Mouse (Mus musculus) MEL (cell line): Measurements from ENCODE around the gene Sec23a. TPM values are rescaled to one million over a fixed set of nuclear protein-coding genes. Genes with fewer than 3 reads are reported as not detected.
"Not testable (repeated sequence)": the region's sequence is repeated elsewhere in the genome, so short reads cannot be mapped to it uniquely, and the experiment has no call there.

Source experiments
- DNase-seq: peaks from one replicate; pipeline ENCODE4 v3.0.0; 2011; ENCODE audit warnings: low read depth, low spot score
- H3K27ac ChIP-seq: 2 replicates; pipeline ENCODE4 v1.5.1; 2012; ENCODE audit warnings: low read depth, mild to moderate bottlenecking, control low read depth, low read length, moderate library complexity; ENCODE audit not compliant: control insufficient read depth
- H3K27me3 ChIP-seq, 2 experiments: fragments of 150-350 bp in 1 of 2; sonication (generic) in 1 of 2; 2 replicates each; pipeline ENCODE4 v1.6.1; 2012; ENCODE audit warnings: low read length in 2 of 2, mild to moderate bottlenecking in 2 of 2, improper control_type of control experiment in 1 of 2, moderate library complexity in 1 of 2; ENCODE audit not compliant: insufficient read depth in 2 of 2, control insufficient read depth in 1 of 2
- H3K36me3 ChIP-seq, 2 experiments: 2 replicates each; pipeline ENCODE4 v1.6.1; 2012 to 2014; ENCODE audit warnings: low read length in 2 of 2, improper control_type of control experiment in 1 of 2, inconsistent platforms in 1 of 2, mild to moderate bottlenecking in 1 of 2; ENCODE audit not compliant: insufficient read depth in 2 of 2, control insufficient read depth in 1 of 2
- H3K4me1 ChIP-seq, 2 experiments: fragments of 150-350 bp in 1 of 2; sonication (generic) in 1 of 2; 2 replicates each; pipeline ENCODE4 v1.6.1; 2012; ENCODE audit warnings: low read length in 2 of 2, improper control_type of control experiment in 1 of 2, mild to moderate bottlenecking in 1 of 2; ENCODE audit not compliant: insufficient read depth in 2 of 2, control insufficient read depth in 1 of 2
- H3K4me3 ChIP-seq, 2 experiments: fragments of 150-350 bp in 1 of 2; sonication (generic) in 1 of 2; 2 replicates each; pipeline ENCODE4 v1.5.1; 2012; ENCODE audit warnings: low read depth in 2 of 2, low read length in 2 of 2, mild to moderate bottlenecking in 2 of 2, moderate library complexity in 2 of 2, control low read depth in 1 of 2, improper control_type of control experiment in 1 of 2; ENCODE audit not compliant: control insufficient read depth in 1 of 2, insufficient read depth in 1 of 2
- H3K79me2 ChIP-seq: 2 replicates; pipeline ENCODE4 v1.6.1; 2012; ENCODE audit warnings: mild to moderate bottlenecking, low read length, moderate library complexity; ENCODE audit not compliant: control insufficient read depth, poor library complexity, insufficient read depth
- H3K9ac ChIP-seq: 2 replicates; pipeline ENCODE4 v1.6.1; 2012; ENCODE audit warnings: low read depth, mild to moderate bottlenecking, control low read depth, low read length, moderate library complexity; ENCODE audit not compliant: control insufficient read depth, poor library complexity, severe bottlenecking
- H3K9me3 ChIP-seq: fragments of 150-350 bp; sonication (generic); replicated peaks from 2 replicates; pipeline ENCODE4 v1.6.1; 2012; ENCODE audit warnings: mild to moderate bottlenecking, low read length, improper control_type of control experiment, moderate library complexity; ENCODE audit not compliant: insufficient read depth
- CHD1 ChIP-seq: IDR thresholded peaks from 2 replicates; pipeline ENCODE4 v1.6.1; 2012; ENCODE audit warnings: low read depth, mild to moderate bottlenecking, inconsistent platforms, low read length, improper control_type of control experiment
- CTCF ChIP-seq, 3 experiments: IDR thresholded peaks in 2 of 3; conservative IDR thresholded peaks in 1 of 3; 2 replicates each; pipeline ENCODE4 v1.5.1; 2011 to 2012; ENCODE audit warnings: low read length in 3 of 3, low read depth in 2 of 3, mild to moderate bottlenecking in 2 of 3, improper control_type of control experiment in 1 of 3, inconsistent platforms in 1 of 3, mixed read lengths in 1 of 3, moderate library complexity in 1 of 3; ENCODE audit not compliant: control insufficient read depth in 1 of 3, insufficient read depth in 1 of 3, poor library complexity in 1 of 3, severe bottlenecking in 1 of 3
- E2F4 ChIP-seq: IDR thresholded peaks from 2 replicates; pipeline ENCODE4 v1.6.1; 2011; ENCODE audit warnings: low read depth, low read length, improper control_type of control experiment, borderline replicate concordance
- ELF1 ChIP-seq: IDR thresholded peaks from 2 replicates; pipeline ENCODE4 v1.6.1; 2014; ENCODE audit warnings: low read depth, mild to moderate bottlenecking, inconsistent platforms, low read length, improper control_type of control experiment, moderate library complexity
- ETS1 ChIP-seq: IDR thresholded peaks from 2 replicates; pipeline ENCODE4 v1.6.1; 2012; ENCODE audit warnings: low read depth, mild to moderate bottlenecking, inconsistent platforms, low read length, improper control_type of control experiment, moderate library complexity
- GABPA ChIP-seq: IDR thresholded peaks from 2 replicates; pipeline ENCODE4 v1.6.1; 2012; ENCODE audit warnings: low read depth, mild to moderate bottlenecking, inconsistent platforms, low read length, improper control_type of control experiment, moderate library complexity
- JUND ChIP-seq: IDR thresholded peaks from 2 replicates; pipeline ENCODE4 v1.6.1; 2011; ENCODE audit warnings: low read depth, mild to moderate bottlenecking, improper control_type of control experiment, low read length
- MAX ChIP-seq: IDR thresholded peaks from 2 replicates; pipeline ENCODE4 v1.6.1; 2011; ENCODE audit warnings: low read length, improper control_type of control experiment
- MEF2A ChIP-seq: IDR thresholded peaks from 2 replicates; pipeline ENCODE4 v1.6.1; 2014; ENCODE audit warnings: low read depth, mild to moderate bottlenecking, inconsistent platforms, low read length, improper control_type of control experiment; ENCODE audit not compliant: poor library complexity, insufficient replicate concordance, severe bottlenecking; ENCODE audit errors: extremely low read depth
- MXI1 ChIP-seq: IDR thresholded peaks from 2 replicates; pipeline ENCODE4 v1.6.1; 2011; ENCODE audit warnings: mild to moderate bottlenecking, low read depth, low read length, improper control_type of control experiment
- POLR2AphosphoS2 ChIP-seq: IDR thresholded peaks from 2 replicates; pipeline ENCODE4 v1.6.1; 2011; ENCODE audit warnings: low read length, improper control_type of control experiment
- POLR2AphosphoS5 ChIP-seq: IDR thresholded peaks from 2 replicates; pipeline ENCODE4 v1.6.1; 2012; ENCODE audit warnings: low read depth, borderline replicate concordance, mild to moderate bottlenecking, inconsistent platforms, low read length, moderate library complexity, mixed read lengths
- RCOR1 ChIP-seq: IDR thresholded peaks from 2 replicates; pipeline ENCODE4 v1.6.1; 2012; ENCODE audit warnings: low read depth, mild to moderate bottlenecking, inconsistent platforms, low read length, improper control_type of control experiment
- SIN3A ChIP-seq: IDR thresholded peaks from 2 replicates; pipeline ENCODE4 v1.6.1; 2012; ENCODE audit warnings: low read length, improper control_type of control experiment, inconsistent platforms
- TAL1 ChIP-seq: IDR thresholded peaks from 2 replicates; pipeline ENCODE4 v1.6.1; 2012; ENCODE audit warnings: mild to moderate bottlenecking, inconsistent platforms, low read length, moderate library complexity, mixed read lengths
- TBP ChIP-seq: IDR thresholded peaks from 2 replicates; pipeline ENCODE4 v1.8.0; 2011; ENCODE audit warnings: low read depth, low read length, improper control_type of control experiment
- TCF12 ChIP-seq: IDR thresholded peaks from 2 replicates; pipeline ENCODE4 v1.6.1; 2014; ENCODE audit warnings: low read depth, mild to moderate bottlenecking, inconsistent platforms, low read length, improper control_type of control experiment, moderate library complexity
- USF2 ChIP-seq, 2 experiments: IDR thresholded peaks; 2 replicates each; pipeline ENCODE4 v1.6.1; 2011 to 2012; ENCODE audit warnings: improper control_type of control experiment in 2 of 2, low read length in 2 of 2, borderline replicate concordance in 1 of 2, inconsistent platforms in 1 of 2, low read depth in 1 of 2, mild to moderate bottlenecking in 1 of 2; ENCODE audit not compliant: insufficient read depth in 1 of 2
- ZC3H11A ChIP-seq: IDR thresholded peaks from 2 replicates; pipeline ENCODE4 v1.6.1; 2012; ENCODE audit warnings: low read depth, mild to moderate bottlenecking, inconsistent platforms, low read length, improper control_type of control experiment
- ZKSCAN1 ChIP-seq: IDR thresholded peaks from 2 replicates; pipeline ENCODE4 v1.6.1; 2012; ENCODE audit warnings: low read depth, mild to moderate bottlenecking, inconsistent platforms, low read length, improper control_type of control experiment, moderate library complexity
- polyA plus RNA-seq, 2 experiments: library from polyadenylated mRNA; stranded (reverse) in 1 of 2; unstranded in 1 of 2; fragments of >175 nt in 1 of 2; fragments of >200 nt in 1 of 2; gene quantifications; 2 replicates each; pipeline versions ENCODE4 v1.2.1 to v1.2.4; 2012; ENCODE audit warnings: low replicate concordance in 2 of 2, low read depth in 1 of 2; ENCODE audit not compliant: insufficient read length in 2 of 2, insufficient read depth in 1 of 2, missing spikeins in 1 of 2
- total RNA-seq: library from RNA; depleted of rRNA; stranded (reverse); fragments of 300-350 nt; gene quantifications from 2 replicates; pipeline ENCODE4 v1.2.3, GENCODE M21; 2012

Sec23a gene
- total and polyA plus RNA-seq, 3 experiments, result 16.1 to 98.2 (median 16.7) TPM

- TF ChIP-seq GABPA (no peak), ETS1 (no peak), MEF2A (no peak), MAX (no peak), JUND (no peak), CHD1 (no peak)
Observed at GRCm38 (mm10) chr12:59060993-59061595, 49.3 kb upstream of the Sec23a start, which contains the start of gene Trappc6b (continued).

DNA sequence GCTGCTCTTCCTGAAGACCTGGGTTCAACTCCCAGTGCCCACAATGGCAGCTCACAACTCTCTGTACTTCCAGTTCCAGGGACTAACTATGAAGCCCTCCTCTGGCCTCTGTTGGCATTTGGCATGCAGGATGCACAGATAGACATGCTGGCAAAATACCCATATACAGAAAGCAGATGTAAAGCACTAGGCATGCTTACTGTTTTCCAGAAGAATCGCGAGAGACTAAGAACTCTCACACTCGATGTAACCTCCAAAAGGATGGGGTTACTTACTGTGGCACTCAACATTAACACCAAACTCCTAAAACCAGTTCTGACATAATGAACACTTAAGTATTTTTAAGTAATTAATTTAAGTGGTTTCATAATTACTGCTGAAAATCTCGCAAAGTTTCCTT is 48.5 kb upstream of the Sec23a start:
- Histone ChIP-seq H3K4me3 (peak overlapping the region; percentile 84 to 94), H3K79me2 (peaks cover 33% of the 10 kb centered on the region), H3K9ac (peak overlapping the region; percentile 80), H3K27me3 (no peaks in the 10 kb centered on the region), H3K36me3 (peaks cover 0 to 45% of the 10 kb centered on the region in 2 experiments; a peak in 3 of 4 replicates), H3K27ac (peak overlapping the region; percentile 80), H3K4me1 (peaks cover 14 to 33% of the 10 kb centered on the region in 2 experiments), H3K9me3 (no peaks in the 10 kb centered on the region)
- DNase-seq, result peak; percentile 54
- TF ChIP-seq POLR2AphosphoS5, result no peak
- TF ChIP-seq TBP, result 0 out of 2 replicates have a peak, but pooled peaks have one; percentile 52
- 0 out of 2 replicates have a peak, but pooled peaks have one; percentile 29 for TF ChIP-seq MXI1

GRCm38 (mm10) chr12:59058242-59058641 is 46.4 kb upstream of the Sec23a start:
- not testable (repeated sequence) for DNase-seq, H3K4me3 ChIP-seq, H3K9ac ChIP-seq, H3K9me3 ChIP-seq, H3K27me3 ChIP-seq
- TF ChIP-seq ETS1 (0 out of 2 replicates have a peak, but pooled peaks have one; percentile 6), TBP (peak; percentile 64; the same call in 1 of the 2 replicates)
- Histone ChIP-seq H3K36me3 (peaks cover 0 to 60% of the 10 kb centered on the region in 2 experiments; a peak in 3 of 4 replicates), H3K27ac (peak overlapping the region; percentile 3; the same call in 1 of the 2 replicates), H3K4me1 (peaks cover 29 to 49% of the 10 kb centered on the region in 2 experiments), H3K79me2 (peaks cover 44% of the 10 kb centered on the region)

DNA sequence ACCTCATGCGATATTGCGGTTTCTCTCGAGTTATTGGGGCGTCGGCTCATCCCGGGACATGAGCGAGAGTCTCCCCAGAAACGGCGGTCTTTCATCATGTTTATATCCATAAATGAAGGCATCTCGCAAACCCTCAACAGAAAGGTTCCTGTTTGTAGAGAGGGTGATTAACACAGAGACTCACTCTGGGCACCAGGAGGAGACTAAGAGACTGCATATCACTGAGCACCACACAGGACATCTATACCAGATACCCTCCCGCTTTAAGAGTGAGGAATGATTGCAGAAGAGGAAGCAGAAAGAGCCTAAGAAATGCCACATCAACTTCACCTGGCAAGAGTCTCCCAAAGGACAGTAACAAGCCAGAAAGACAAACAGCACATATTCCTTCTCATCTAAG is 44.4 kb upstream of the Sec23a start:
- peaks cover 53% of the 10 kb centered on the region for H3K79me2 ChIP-seq
- H3K36me3 ChIP-seq, result peaks cover 3 to 72% of the 10 kb centered on the region in 2 experiments; a peak in 3 of 4 replicates
- H3K9ac ChIP-seq, result peak overlapping the region; percentile 56
- peak; percentile 91 for DNase-seq
- peaks cover 33 to 64% of the 10 kb centered on the region in 2 experiments for H3K4me1 ChIP-seq
- peak overlapping the region; percentile 1 to 34; a peak in 3 of 4 replicates for H3K4me3 ChIP-seq
- H3K27me3 ChIP-seq, result no peaks in the 10 kb centered on the region
- no peaks in the 10 kb centered on the region for H3K9me3 ChIP-seq
- H3K27ac ChIP-seq, result peak overlapping the region; percentile 96
- TF ChIP-seq TCF12, result peak; percentile 72; the same call in 1 of the 2 replicates
- no peak for TF ChIP-seq USF2 (IDR thresholded peaks at IDR 0.05; ENCODE audit: borderline replicate concordance in 1 of 2, insufficient read depth in 1 of 2, low read depth in 1 of 2, low read length in 2 of 2)
- TF ChIP-seq RCOR1, result peak; percentile 39; the same call in 1 of the 2 replicates
- peak; percentile 62 for TF ChIP-seq TAL1
- no peak for TF ChIP-seq TBP
- no peak for TF ChIP-seq E2F4
- TF ChIP-seq MAX, result no peak
- no peak for TF ChIP-seq CTCF (IDR thresholded peaks at IDR 0.05 in 2 of 3, conservative IDR thresholded peaks at IDR 0.05 in 1 of 3; ENCODE audit: control insufficient read depth in 1 of 3, insufficient read depth in 1 of 3, low read depth in 2 of 3, low read length in 3 of 3, poor library complexity in 1 of 3, severe bottlenecking in 1 of 3)
- TF ChIP-seq POLR2AphosphoS2, result no peak
- no peak; the same call in 1 of the 2 replicates for TF ChIP-seq SIN3A
- TF ChIP-seq MEF2A, result no peak
- TF ChIP-seq MXI1, result no peak
- TF ChIP-seq ETS1, result peak; percentile 59
- TF ChIP-seq ZKSCAN1, result no peak
- no peak for TF ChIP-seq ZC3H11A
- TF ChIP-seq ELF1, result no peak
